ENCODE assay signal across 8 mouse cellular contexts in the genomic region with DNA sequence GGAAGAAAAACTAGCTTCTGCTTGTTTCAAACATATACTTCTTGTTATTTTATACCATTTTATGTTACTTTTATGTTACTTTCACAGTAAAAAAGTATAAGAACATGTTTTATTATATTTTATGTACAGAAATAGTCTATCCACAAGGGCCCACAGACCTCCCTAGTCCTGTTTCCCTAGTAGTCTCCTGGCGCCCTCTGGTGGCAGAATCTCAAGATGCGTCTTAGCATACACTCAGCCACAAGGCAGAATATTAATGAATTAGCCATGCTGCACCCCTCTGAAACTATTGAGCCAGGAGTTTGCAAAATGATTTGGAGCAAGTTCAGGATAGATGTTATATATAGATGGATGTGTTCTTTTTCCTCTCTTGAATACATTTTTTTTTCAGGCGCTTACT.
A peak's percentile ranks its signal among the peaks of the same experiment; 100 is the strongest.
DNase-seq lines count a peak whose midpoint lies in the region; ATAC-seq and TF ChIP-seq lines count a peak whose summit lies in the region.
"Had no signal": no experiment of that assay in that cellular context is flagged by ENCODE, and none has a peak within 500 bp of the region (broad histone marks: within the 10 kb centered on the region; RNA-seq: fewer than 3 reads in every experiment).

No protein-coding gene starts in this region.

- no peak overlapping the region for H3K4me3 ChIP-seq in MEL (ENCODE audit: control insufficient read depth in 1 of 2, insufficient read depth in 1 of 2, low read depth in 2 of 2, low read length in 2 of 2)
- no peak overlapping the region for H3K4me3 ChIP-seq in embryonic facial prominence, embryonic 10.5 days
- no peak overlapping the region for H3K4me3 ChIP-seq in lung, postnatal 0 days (ENCODE audit: low read depth, low read length)
- H3K4me3 ChIP-seq: limb, embryonic 15.5 days had no signal

- peak; percentile 58; the same call in 1 of the 2 replicates for ATAC-seq in lung, postnatal 0 days

- no peaks in the 10 kb centered on the region for H3K36me3 ChIP-seq in MEL (ENCODE audit: control insufficient read depth in 1 of 2, insufficient read depth in 2 of 2, low read length in 2 of 2)
- no peaks in the 10 kb centered on the region for H3K36me3 ChIP-seq in embryonic facial prominence, embryonic 10.5 days (replicated peaks)
- H3K36me3 ChIP-seq in lung, postnatal 0 days (ENCODE audit: insufficient read depth, low read length) = no peaks in the 10 kb centered on the region
- H3K36me3 ChIP-seq: limb, embryonic 15.5 days had no signal

- H3K27ac ChIP-seq in MEL (ENCODE audit: control insufficient read depth, low read depth, low read length) = no peak overlapping the region
- H3K27ac ChIP-seq in embryonic facial prominence, embryonic 10.5 days (replicated peaks) = no peak overlapping the region
- H3K27ac ChIP-seq in lung, postnatal 0 days (ENCODE audit: low read length) = no peak overlapping the region
- H3K27ac ChIP-seq: limb, embryonic 15.5 days had no signal

- TF ChIP-seq POLR2A in MEL (IDR thresholded peaks at IDR 0.05; ENCODE audit: control insufficient read depth in 1 of 2, insufficient read depth in 1 of 2, low read depth in 1 of 2, low read length in 2 of 2, poor library complexity in 1 of 2) = no peak

- H3K4me1 ChIP-seq in MEL (ENCODE audit: control insufficient read depth in 1 of 2, insufficient read depth in 2 of 2, low read length in 2 of 2) = no peaks in the 10 kb centered on the region
- no peaks in the 10 kb centered on the region for H3K4me1 ChIP-seq in embryonic facial prominence, embryonic 10.5 days
- H3K4me1 ChIP-seq in lung, postnatal 0 days (ENCODE audit: insufficient read depth, low read depth, low read length) = no peaks in the 10 kb centered on the region
- H3K4me1 ChIP-seq: limb, embryonic 15.5 days had no signal

- TF ChIP-seq CTCF in MEL (IDR thresholded peaks at IDR 0.05 in 2 of 3, conservative IDR thresholded peaks at IDR 0.05 in 1 of 3; ENCODE audit: control insufficient read depth in 1 of 3, insufficient read depth in 1 of 3, low read depth in 2 of 3, low read length in 3 of 3, poor library complexity in 1 of 3, severe bottlenecking in 1 of 3) = peak; percentile 73 to 90 (median 86)
- peak; percentile 85 for TF ChIP-seq CTCF in lung, postnatal 0 days (IDR thresholded peaks at IDR 0.05)

- H3K27me3 ChIP-seq in MEL (ENCODE audit: control insufficient read depth in 1 of 2, insufficient read depth in 2 of 2, low read length in 2 of 2) = no peaks in the 10 kb centered on the region; a peak in 1 of 4 replicates
- H3K27me3 ChIP-seq in embryonic facial prominence, embryonic 10.5 days (replicated peaks; ENCODE audit: low read depth, poor library complexity, severe bottlenecking) = no peaks in the 10 kb centered on the region; the same call in 1 of the 2 replicates
- no peaks in the 10 kb centered on the region for H3K27me3 ChIP-seq in lung, postnatal 0 days (replicated peaks; ENCODE audit: insufficient read depth, low read length)
- H3K27me3 ChIP-seq: limb, embryonic 15.5 days had no signal

- no peaks in the 10 kb centered on the region for H3K9me3 ChIP-seq in MEL (replicated peaks; ENCODE audit: insufficient read depth, low read length)
- no peaks in the 10 kb centered on the region for H3K9me3 ChIP-seq in embryonic facial prominence, embryonic 10.5 days
- H3K9me3 ChIP-seq in lung, postnatal 0 days (ENCODE audit: low read length) = no peaks in the 10 kb centered on the region
- H3K9me3 ChIP-seq: limb, embryonic 15.5 days had no signal

- no peak for TF ChIP-seq EP300 in MEL (IDR thresholded peaks at IDR 0.05; ENCODE audit: low read depth in 1 of 2, low read length in 2 of 2)
- TF ChIP-seq EP300 in lung, postnatal 0 days (IDR thresholded peaks at IDR 0.05) = no peak

- peak; percentile 85 for TF ChIP-seq RAD21 in MEL (IDR thresholded peaks at IDR 0.05; ENCODE audit: low read depth, low read length)

- peak; percentile 83 for DNase-seq in MEL (ENCODE audit: low read depth, low spot score)
- peak; percentile 23 for DNase-seq in adrenal gland, adult 8-10 months
- peak; percentile 84 for DNase-seq in embryonic facial prominence, embryonic 10.5 days (ENCODE audit: low spot score)
- peak; percentile 87 for DNase-seq in heart, postnatal 4 days
- peak; percentile 15 to 67 for DNase-seq in layer of hippocampus, adult 8-10 months (ENCODE audit: low spot score in 2 of 2)
- DNase-seq in lung, postnatal 0 days (ENCODE audit: low spot score) = peak; percentile 74
- DNase-seq in skeletal muscle tissue, adult 2 months (ENCODE audit: low read depth, low spot score) = peak; percentile 16

- H3K4me2 ChIP-seq in lung, postnatal 0 days (replicated peaks; ENCODE audit: low read depth, low read length) = no peak overlapping the region
- H3K4me2 ChIP-seq: limb, embryonic 15.5 days had no signal

- no peaks in the 10 kb centered on the region for H3K79me2 ChIP-seq in MEL (ENCODE audit: control insufficient read depth, insufficient read depth, low read length, poor library complexity)

- 15% methylated on average over 3 of the region's 3 CpGs for WGBS in embryonic facial prominence, embryonic 10.5 days
- WGBS in lung, postnatal 0 days = 22% methylated on average over 3 of the region's 3 CpGs

- no peak overlapping the region for H3K9ac ChIP-seq in MEL (ENCODE audit: control insufficient read depth, low read depth, low read length, poor library complexity, severe bottlenecking)
- H3K9ac ChIP-seq in lung, postnatal 0 days (replicated peaks; ENCODE audit: low read depth) = no peak overlapping the region
- H3K9ac ChIP-seq: limb, embryonic 15.5 days had no signal

TF ChIP-seq in MEL, 35 proteins besides CTCF, POLR2A, EP300 and RAD21:
- TF ChIP-seq ZC3H11A (IDR thresholded peaks at IDR 0.05; ENCODE audit: low read depth, low read length) (peak; percentile 56), GATA1 (IDR thresholded peaks at IDR 0.05; ENCODE audit: low read depth, low read length) (no peak), CHD1 (IDR thresholded peaks at IDR 0.05; ENCODE audit: low read depth, low read length) (no peak), ZKSCAN1 (IDR thresholded peaks at IDR 0.05; ENCODE audit: low read depth, low read length) (no peak), SMC3 (IDR thresholded peaks at IDR 0.05; ENCODE audit: low read depth, low read length) (peak; percentile 91), BHLHE40 (IDR thresholded peaks at IDR 0.05; ENCODE audit: borderline replicate concordance, low read depth, low read length) (no peak)

Comparison
In these comparisons a context has a peak if more than half of its experiments do, and no peak if none do; other contexts are left out.
1. DNase-seq: peak in every context shown above with its lines; median percentile 87 in heart, postnatal 4 days; 84 in embryonic facial prominence, embryonic 10.5 days; 83 in MEL; 74 in lung, postnatal 0 days; 41 in layer of hippocampus, adult 8-10 months; 23 in adrenal gland, adult 8-10 months; 16 in skeletal muscle tissue, adult 2 months.